Mouse (Mus musculus) brain, embryonic 14.5 days (tissue): ENCODE measurements around the gene Spata22.

Experiments used
- CTCF ChIP-seq: fragments of 200-500 bp; IDR thresholded peaks from 2 replicates; pipeline ENCODE4 v1.5.1; 2012; ENCODE audit warnings: inconsistent platforms, mild to moderate bottlenecking, moderate library complexity, borderline replicate concordance; ENCODE audit not compliant: insufficient read depth, insufficient read length; ENCODE audit errors: extremely low read depth
- POLR2A ChIP-seq: fragments of 200-500 bp; IDR thresholded peaks from 2 replicates; pipeline ENCODE4 v1.6.1; 2012; ENCODE audit warnings: mild to moderate bottlenecking, inconsistent platforms, borderline replicate concordance; ENCODE audit not compliant: poor library complexity, insufficient read depth, insufficient read length, severe bottlenecking; ENCODE audit errors: extremely low read depth

GRCm38 (mm10) chr11:73283369-73283768 is 46.2 kb upstream of the Spata22 start:
- TF ChIP-seq CTCF, result no peak
- no peak for TF ChIP-seq POLR2A
